ENCODE assay signal across 8 mouse cellular contexts in genomic region chr16:16828757-16829615, GRCm38 (mm10). TPM values are rescaled to one million over a fixed set of nuclear protein-coding genes. Genes with fewer than 3 reads are reported as not detected.
DNase-seq lines count a peak whose midpoint lies in the region; ATAC-seq and TF ChIP-seq lines count a peak whose summit lies in the region.

Spag6l (minus strand) TSS chr16:16829456.

- TF ChIP-seq EP300 in liver, postnatal 0 days (IDR thresholded peaks at IDR 0.05; ENCODE audit: low read depth), result no peak

- peaks cover 6% of the 10 kb centered on the region; the same call in 1 of the 2 replicates for H3K4me1 ChIP-seq in embryonic facial prominence, embryonic 15.5 days
- peaks cover 7% of the 10 kb centered on the region for H3K4me1 ChIP-seq in liver, postnatal 0 days (ENCODE audit: insufficient read depth)
- no peaks in the 10 kb centered on the region for H3K4me1 ChIP-seq in neural tube, embryonic 11.5 days (ENCODE audit: control insufficient read depth, insufficient read depth, low read length)

- peak; percentile 5 for DNase-seq in urinary bladder, postnatal 14 days (ENCODE audit: low spot score)
- DNase-seq in urinary bladder, adult 2 months (ENCODE audit: low spot score), result no peak
- peak; percentile 48 for DNase-seq in heart, postnatal 4 days
- DNase-seq in layer of hippocampus, adult 18-20 months (ENCODE audit: low spot score in 2 of 2), result peak; percentile 46 to 63
- DNase-seq in liver, postnatal 0 days, result peak; percentile 69
- peak; percentile 71 for DNase-seq in neural tube, embryonic 11.5 days (ENCODE audit: low spot score)
- peak; percentile 31 for DNase-seq in telencephalon, adult 2 months (ENCODE audit: low read depth, low spot score)

- H3K27me3 ChIP-seq in embryonic facial prominence, embryonic 15.5 days, result no peaks in the 10 kb centered on the region
- no peaks in the 10 kb centered on the region for H3K27me3 ChIP-seq in liver, postnatal 0 days (ENCODE audit: insufficient read depth, low read length)
- no peaks in the 10 kb centered on the region for H3K27me3 ChIP-seq in neural tube, embryonic 11.5 days (ENCODE audit: control insufficient read depth, insufficient read depth, low read length)

- H3K9ac ChIP-seq in embryonic facial prominence, embryonic 15.5 days, result no peak within 1 kb of the TSS
- H3K9ac ChIP-seq in liver, postnatal 0 days (replicated peaks), result peak within 1 kb of the TSS; percentile 48
- peak within 1 kb of the TSS; percentile 7; the same call in 1 of the 2 replicates for H3K9ac ChIP-seq in neural tube, embryonic 11.5 days (ENCODE audit: low read length)

- peak; percentile 45 for TF ChIP-seq CTCF in liver, postnatal 0 days (IDR thresholded peaks at IDR 0.05; ENCODE audit: low read depth)

- peak within 1 kb of the TSS; percentile 80 for H3K4me2 ChIP-seq in embryonic facial prominence, embryonic 15.5 days (replicated peaks)
- peak within 1 kb of the TSS; percentile 90 for H3K4me2 ChIP-seq in liver, postnatal 0 days (ENCODE audit: low read depth, low read length)
- H3K4me2 ChIP-seq in neural tube, embryonic 11.5 days (ENCODE audit: low read depth), result peak within 1 kb of the TSS; percentile 66

- H3K4me3 ChIP-seq in embryonic facial prominence, embryonic 15.5 days (replicated peaks), result peak within 1 kb of the TSS; percentile 39
- peak within 1 kb of the TSS; percentile 50 for H3K4me3 ChIP-seq in liver, postnatal 0 days (ENCODE audit: low read depth, low read length)
- peak within 1 kb of the TSS; percentile 37 for H3K4me3 ChIP-seq in neural tube, embryonic 11.5 days (ENCODE audit: low read depth, low read length)

- H3K36me3 ChIP-seq in embryonic facial prominence, embryonic 15.5 days, result no peaks in the 10 kb centered on the region
- no peaks in the 10 kb centered on the region for H3K36me3 ChIP-seq in liver, postnatal 0 days (replicated peaks; ENCODE audit: insufficient read depth, low read length)
- no peaks in the 10 kb centered on the region for H3K36me3 ChIP-seq in neural tube, embryonic 11.5 days (ENCODE audit: control insufficient read depth, insufficient read depth, low read length)

- 7% methylated on average over 33 of the region's 33 CpGs for WGBS in embryonic facial prominence, embryonic 15.5 days
- 7% methylated on average over 33 of the region's 33 CpGs for WGBS in liver, postnatal 0 days (ENCODE audit: insufficient replicate concordance)
- WGBS in neural tube, embryonic 11.5 days, result 6% methylated on average over 33 of the region's 33 CpGs

- no peak within 1 kb of the TSS for H3K27ac ChIP-seq in embryonic facial prominence, embryonic 15.5 days (replicated peaks)
- no peak within 1 kb of the TSS for H3K27ac ChIP-seq in liver, postnatal 0 days (ENCODE audit: low read depth)
- no peak within 1 kb of the TSS for H3K27ac ChIP-seq in neural tube, embryonic 11.5 days (ENCODE audit: low read depth, low read length)

- ATAC-seq in embryonic facial prominence, embryonic 15.5 days (ENCODE audit: insufficient number of reproducible peaks, low FRiP score, low TSS enrichment, low read depth), result peak; percentile 63
- ATAC-seq in liver, postnatal 0 days, result peak; percentile 82
- peak; percentile 89 for ATAC-seq in neural tube, embryonic 11.5 days (ENCODE audit: insufficient read depth, low FRiP score, low TSS enrichment)

- no peaks in the 10 kb centered on the region for H3K9me3 ChIP-seq in embryonic facial prominence, embryonic 15.5 days (replicated peaks)
- no peaks in the 10 kb centered on the region for H3K9me3 ChIP-seq in liver, postnatal 0 days (ENCODE audit: low read length)
- H3K9me3 ChIP-seq in neural tube, embryonic 11.5 days (ENCODE audit: control insufficient read depth, low read length), result no peaks in the 10 kb centered on the region

RNA-seq across cellular contexts. Expression of gene Spag6l, which starts in this region (rescaled TPM):
- 0.03 TPM in 1 of 2 replicates, not detected in the other for polyA plus RNA-seq in urinary bladder, adult 2 months (2012; rRNA removed)
- 7.1 and 17.6 TPM in 2 replicates for polyA plus RNA-seq in embryonic facial prominence, embryonic 15.5 days (2015; fragmentation: Nextera tagmentation; extraction: Ambion mirVana)
- total RNA-seq in heart, postnatal 4 days (2021), result under 1 TPM in 1 of 2 experiments, not detected in 1; 0.14 TPM
- 10 to 100 TPM in 1 of 2 experiments, 1 to 10 TPM in 1; 9.8 to 11.9 TPM for total RNA-seq in layer of hippocampus, adult 18-20 months (2021)
- polyA plus RNA-seq in liver, postnatal 0 days (2015; fragmentation: Nextera tagmentation; extraction: Ambion mirVana), result 0.05 and 0.15 TPM in 2 replicates
- 1.2 and 1.7 TPM in 2 replicates for polyA plus RNA-seq in neural tube, embryonic 11.5 days (2014; fragmentation: Nextera tagmentation; extraction: Ambion mirVana)

Comparison
In these comparisons a context has a peak if more than half of its experiments do, and no peak if none do; other contexts are left out.
1. RNA of gene Spag6l (total RNA-seq): 9.8 to 11.9 TPM in layer of hippocampus, adult 18-20 months; 0.14 TPM in heart, postnatal 4 days; every median in the first group is over 4 times any median in the second.
2. Peak in DNase-seq in heart, postnatal 4 days; RNA of the gene not detected or under 1 TPM.
3. Peak in DNase-seq, ATAC-seq, H3K4me3 ChIP-seq, H3K9ac ChIP-seq and H3K4me2 ChIP-seq in liver, postnatal 0 days; RNA of the gene not detected or under 1 TPM.
4. Peak in every context shown above with its lines, with median percentiles within 50 percentile points of each other: ATAC-seq, H3K4me2 ChIP-seq and H3K4me3 ChIP-seq.